Mouse (Mus musculus) left cerebral cortex, adult 2 months (tissue): ENCODE data around the gene Zfp341. TPM values are rescaled to one million over a fixed set of nuclear protein-coding genes. Genes with fewer than 3 reads are reported as not detected.

Experiments
- DNase-seq, 2 experiments: peaks; one replicate each; pipeline ENCODE4 v3.0.0; 2021 to 2022; ENCODE audit warnings: low spot score in 2 of 2, mixed read lengths in 1 of 2; ENCODE audit errors: extremely low spot score in 1 of 2
- H3K27ac ChIP-seq: fragments of 200-600 bp; 2 replicates; pipeline ENCODE4 v1.8.1; 2022
- H3K4me3 ChIP-seq: fragments of 200-600 bp; 2 replicates; pipeline ENCODE4 v1.8.1; 2022
- CTCF ChIP-seq: fragments of 200-600 bp; IDR thresholded peaks from 2 replicates; pipeline ENCODE4 v1.8.1; 2022; ENCODE audit warnings: antibody characterized with exemption, mild to moderate bottlenecking, moderate library complexity
- intact Hi-C: fragments of 180-260 bp; cut with DNase I; formaldehyde crosslinking; loops from one replicate; pipeline ENCODE4 v1.15.1; 2025
- total RNA-seq, 2 experiments: library from RNA; stranded (reverse); gene quantifications; 2 replicates each; pipeline ENCODE4 v1.2.3; 2021

Zfp341 gene
- total RNA-seq, 2 experiments from 2014 or later = 11.1 to 11.7 TPM

GRCm38 (mm10) chr2:154668680-154669079 is 55.6 kb downstream of the Zfp341 start:
- Histone ChIP-seq H3K27ac (no peak overlapping the region), H3K4me3 (no peak overlapping the region)
- no peak for TF ChIP-seq CTCF
- intact Hi-C loops = no loop called here
- no peak for DNase-seq

GRCm38 (mm10) chr2:154670106-154670505 is 57.0 kb downstream of the Zfp341 start:
- intact Hi-C loops = no loop called here
- Histone ChIP-seq H3K4me3 (no peak overlapping the region), H3K27ac (no peak overlapping the region)
- DNase-seq = no peak
- TF ChIP-seq CTCF = no peak

- Histone ChIP-seq H3K4me3 (no peak overlapping the region), H3K27ac (no peak overlapping the region)
- intact Hi-C loops = no loop called here
- TF ChIP-seq CTCF = no peak
- no peak for DNase-seq
Observed at GRCm38 (mm10) chr2:154670741-154671140, 57.6 kb downstream of the Zfp341 start.

- no peak for TF ChIP-seq CTCF
- no peak overlapping the region; the same call in 1 of the 2 replicates for H3K27ac ChIP-seq
- DNase-seq = no peak
- intact Hi-C loops = no loop called here
- H3K4me3 ChIP-seq = no peak overlapping the region
Observed at GRCm38 (mm10) chr2:154674008-154674407, 60.9 kb downstream of the Zfp341 start.

DNA sequence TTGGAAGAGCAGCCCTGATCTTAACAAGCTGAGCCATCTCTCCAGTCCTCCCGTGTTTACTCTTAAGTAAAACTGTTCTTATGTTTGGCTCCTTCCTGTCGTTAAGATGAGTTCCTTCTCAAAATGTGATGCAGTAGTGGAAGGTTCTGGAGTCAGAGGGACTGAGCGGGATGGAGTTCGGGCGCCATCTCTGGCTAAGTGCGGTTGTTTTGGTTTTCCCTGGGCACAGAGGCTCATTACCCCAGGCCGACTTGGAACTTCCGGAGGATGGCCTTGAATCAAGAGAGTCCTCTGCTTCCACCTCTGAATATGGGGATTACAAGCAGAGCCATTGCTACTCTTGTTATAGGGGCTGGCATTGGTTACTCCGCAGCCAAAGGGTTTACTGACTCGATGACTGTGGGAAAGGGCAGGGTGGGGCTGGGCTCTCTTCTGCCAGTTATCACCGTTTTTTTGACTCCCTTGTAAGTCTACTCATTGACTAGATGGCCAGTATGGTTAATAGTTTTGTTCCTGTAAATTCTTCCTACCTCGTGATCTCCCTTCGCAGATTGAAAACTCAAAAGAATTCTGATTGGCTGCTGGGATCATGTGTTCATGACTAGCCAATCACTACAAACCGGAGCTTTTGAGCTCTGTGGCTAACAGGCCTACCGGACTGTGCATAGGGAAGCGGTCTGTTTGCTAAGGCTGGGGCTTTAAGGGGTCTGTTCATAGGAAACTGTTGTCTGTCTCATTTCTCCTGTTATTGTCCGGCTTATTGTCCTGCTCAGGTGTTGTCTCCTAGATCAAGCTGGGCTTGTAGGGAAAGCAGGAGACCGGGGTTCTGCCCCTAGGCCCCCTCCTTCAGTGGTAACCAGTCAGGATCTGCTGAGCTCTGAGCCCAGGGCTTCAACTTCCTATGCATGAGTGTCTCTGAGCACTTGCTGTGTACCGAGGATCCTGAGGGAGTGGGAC is 63.8 kb downstream of the Zfp341 start:
- DNase-seq = peak in 1 of 2 experiments; percentile 47
- intact Hi-C loops = no loop called here
- TF ChIP-seq CTCF = no peak; the same call in 1 of the 2 replicates
- peak overlapping the region; percentile 78 for H3K27ac ChIP-seq
- H3K4me3 ChIP-seq = peak overlapping the region; percentile 30

GRCm38 (mm10) chr2:154677651-154678139 is 64.6 kb downstream of the Zfp341 start:
- intact Hi-C loops = no loop called here
- DNase-seq = peak; percentile 27 to 47
- H3K4me3 ChIP-seq = peak overlapping the region; percentile 30
- TF ChIP-seq CTCF = no peak
- H3K27ac ChIP-seq = peak overlapping the region; percentile 78

GRCm38 (mm10) chr2:154678995-154679394 is 65.9 kb downstream of the Zfp341 start:
- DNase-seq = no peak
- no peak overlapping the region for H3K4me3 ChIP-seq
- intact Hi-C loops = no loop called here
- no peak for TF ChIP-seq CTCF
- H3K27ac ChIP-seq = no peak overlapping the region

DNA sequence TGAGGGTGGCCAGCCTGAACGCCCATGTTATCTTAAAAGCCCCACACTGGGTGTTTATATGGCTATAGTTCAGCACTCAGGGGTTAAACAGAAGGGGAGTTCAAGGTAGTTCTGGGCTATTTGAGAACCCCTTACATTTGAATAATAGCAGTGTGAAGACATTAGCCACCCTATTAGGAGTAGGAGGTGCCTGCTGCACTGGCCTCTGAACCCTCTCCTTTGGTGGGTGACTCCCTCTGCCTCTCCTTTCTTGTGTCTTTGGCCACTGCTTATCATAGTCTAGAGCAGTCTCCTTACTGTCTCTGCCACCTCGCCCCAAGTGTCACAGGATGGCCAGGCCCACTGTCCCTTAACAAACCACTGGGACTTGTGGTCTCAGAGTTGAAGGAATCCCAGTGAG is 67.2 kb downstream of the Zfp341 start:
- Histone ChIP-seq H3K27ac (no peak overlapping the region), H3K4me3 (no peak overlapping the region)
- intact Hi-C loops = no loop called here
- DNase-seq = no peak
- TF ChIP-seq CTCF = no peak

- no peak for DNase-seq
- no peak for TF ChIP-seq CTCF
- intact Hi-C loops = no loop called here
- H3K27ac ChIP-seq = no peak overlapping the region
- H3K4me3 ChIP-seq = no peak overlapping the region
Observed at GRCm38 (mm10) chr2:154680941-154681340, 67.8 kb downstream of the Zfp341 start.

DNA sequence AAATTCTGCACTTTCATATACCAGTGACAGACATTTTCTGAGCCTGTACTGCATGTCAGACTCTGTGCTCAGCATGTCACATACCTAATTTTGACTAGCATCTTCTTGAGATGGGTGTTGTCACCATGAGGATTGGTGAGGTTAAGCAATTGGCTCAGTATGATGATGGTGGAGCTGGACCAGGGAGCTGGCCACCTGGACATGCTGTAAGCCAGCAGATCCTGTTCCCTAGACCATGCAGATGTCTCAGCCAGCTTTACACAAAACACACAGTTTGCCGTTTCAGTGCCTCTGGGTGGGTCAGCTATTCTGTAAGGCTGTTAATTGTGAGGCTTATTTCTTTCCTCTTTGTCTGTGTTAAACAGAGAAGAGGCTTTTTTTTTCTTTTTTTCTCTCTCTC is 69.6 kb downstream of the Zfp341 start:
- TF ChIP-seq CTCF = no peak
- H3K27ac ChIP-seq = peak overlapping the region; percentile 47; the same call in 1 of the 2 replicates
- intact Hi-C loops = no loop called here
- no peak for DNase-seq
- H3K4me3 ChIP-seq = no peak overlapping the region

DNA sequence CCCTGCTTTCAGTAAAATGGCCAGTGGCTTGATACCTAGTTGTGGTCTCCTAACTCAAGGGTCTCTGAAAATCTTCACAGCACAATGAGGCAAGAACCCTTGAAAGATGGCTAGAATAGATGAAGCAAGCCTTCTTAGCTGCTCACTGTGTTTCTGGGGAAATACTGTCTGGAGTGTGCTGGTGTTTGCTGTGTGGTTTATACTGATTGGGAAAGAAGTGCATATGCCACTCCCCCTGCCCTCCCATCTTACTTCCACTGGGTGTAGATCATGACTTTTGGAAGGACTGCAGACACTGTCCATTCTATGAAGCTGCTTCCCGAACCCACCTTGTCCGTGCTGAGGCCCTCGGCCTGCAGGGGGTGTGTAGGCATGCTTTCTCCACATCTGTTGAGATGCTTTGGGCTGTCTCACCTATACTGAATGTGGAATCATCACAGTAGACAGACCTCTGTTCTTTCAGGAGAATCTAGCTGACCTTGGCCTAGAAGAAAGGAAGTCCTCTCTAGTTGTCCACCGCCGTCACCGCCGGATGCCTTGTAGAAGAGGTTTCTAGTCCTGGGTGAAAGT is 71.9 kb downstream of the Zfp341 start:
- Histone ChIP-seq H3K27ac (no peak overlapping the region), H3K4me3 (no peak overlapping the region)
- TF ChIP-seq CTCF = no peak
- intact Hi-C loops = no loop called here
- no peak for DNase-seq

DNA sequence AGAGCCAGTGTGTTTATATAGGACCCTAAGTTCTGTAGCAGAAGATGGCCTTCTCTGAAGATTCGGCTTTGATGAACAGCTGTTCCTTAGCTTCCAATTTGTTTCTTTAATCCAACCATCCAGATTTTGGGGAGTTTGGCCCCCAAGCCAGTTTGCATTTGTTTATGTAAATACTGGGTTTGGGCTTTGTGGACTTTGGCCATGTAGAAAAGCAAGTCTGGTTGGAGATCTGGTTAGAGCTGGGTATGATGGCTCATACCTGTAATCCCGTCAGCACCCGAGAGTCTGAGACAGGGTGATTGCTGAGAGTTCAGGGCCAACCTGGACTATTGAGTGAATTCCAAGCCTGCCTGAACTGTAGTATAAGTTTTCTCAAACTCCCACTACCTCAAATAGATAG is 72.7 kb downstream of the Zfp341 start:
- DNase-seq = no peak
- Histone ChIP-seq H3K27ac (no peak overlapping the region), H3K4me3 (no peak overlapping the region)
- TF ChIP-seq CTCF = no peak
- intact Hi-C loops = no loop called here

- DNase-seq = no peak
- intact Hi-C loops = no loop called here
- no peak overlapping the region for H3K4me3 ChIP-seq
- no peak for TF ChIP-seq CTCF
- no peak overlapping the region for H3K27ac ChIP-seq
Observed at GRCm38 (mm10) chr2:154686819-154687218, 73.7 kb downstream of the Zfp341 start.
